Mouse (Mus musculus) MEL-GATA-1-ER (cell line): ENCODE measurements at regions not wholly inside any gene's neighbourhood (a gene's known extent, or its start where the extent isn't known, plus 50 kb on each side); places are given as distances from the start of the nearest gene placed in this dataset.
A peak's percentile ranks its signal among the peaks of the same experiment; 100 is the strongest.

Experiments used
- DNase-seq: peaks from one replicate; pipeline ENCODE4 v3.0.0-alpha.2; 2012; ENCODE audit warnings: low read depth; ENCODE audit errors: extremely low read depth

- no peak for DNase-seq
Measured at GRCm38 (mm10) chr11:19740562-19740961, 183.6 kb upstream of the Spred2 start.

- no peak for DNase-seq
Measured at GRCm38 (mm10) chr11:19747097-19747972, 176.8 kb upstream of the Spred2 start.

GRCm38 (mm10) chr11:19747973-19748559 is 176.1 kb upstream of the Spred2 start:
- no peak for DNase-seq

GRCm38 (mm10) chr11:19758892-19759291 is 165.3 kb upstream of the Spred2 start:
- DNase-seq, result no peak

- DNase-seq, result peak; percentile 26
Measured at GRCm38 (mm10) chr11:19760861-19761693, 163.1 kb upstream of the Spred2 start.

GRCm38 (mm10) chr11:19761694-19761976 is 162.5 kb upstream of the Spred2 start:
- no peak for DNase-seq

GRCm38 (mm10) chr11:19767316-19767715 is 156.9 kb upstream of the Spred2 start:
- no peak for DNase-seq

- DNase-seq, result no peak
Measured at GRCm38 (mm10) chr11:19767871-19768270, 156.3 kb upstream of the Spred2 start.

GRCm38 (mm10) chr11:19768962-19769361 is 155.2 kb upstream of the Spred2 start:
- no peak for DNase-seq

- DNase-seq, result no peak
Measured at GRCm38 (mm10) chr11:19774010-19774409, 150.2 kb upstream of the Spred2 start.

- no peak for DNase-seq
Measured at GRCm38 (mm10) chr11:19775741-19776140, 148.4 kb upstream of the Spred2 start.

GRCm38 (mm10) chr11:19776473-19777200 is 147.5 kb upstream of the Spred2 start:
- DNase-seq, result no peak

GRCm38 (mm10) chr11:19778191-19778590 is 146.0 kb upstream of the Spred2 start:
- no peak for DNase-seq

GRCm38 (mm10) chr11:19785110-19785509 is 139.1 kb upstream of the Spred2 start:
- no peak for DNase-seq

GRCm38 (mm10) chr11:19796950-19797670 is 127.1 kb upstream of the Spred2 start:
- DNase-seq, result no peak

GRCm38 (mm10) chr11:19809359-19809758 is 114.8 kb upstream of the Spred2 start:
- DNase-seq, result no peak

- DNase-seq, result no peak
Measured at GRCm38 (mm10) chr11:19811271-19811991, 112.7 kb upstream of the Spred2 start.

GRCm38 (mm10) chr11:19811992-19812690 is 112.0 kb upstream of the Spred2 start:
- DNase-seq, result no peak

- DNase-seq, result no peak
Measured at GRCm38 (mm10) chr11:19813549-19813948, 110.6 kb upstream of the Spred2 start.

- DNase-seq, result no peak
Measured at GRCm38 (mm10) chr11:19822991-19823390, 101.2 kb upstream of the Spred2 start.
